Mouse (Mus musculus) midbrain, embryonic 15.5 days (tissue): Measurements from ENCODE around the gene Larp4b. TPM values are rescaled to one million over a fixed set of nuclear protein-coding genes. Genes with fewer than 3 reads are reported as not detected.
A peak's percentile ranks its signal among the peaks of the same experiment; 100 is the strongest.

Source experiments
- ATAC-seq: fragments of 200-750 bp; cut with Nextera tagmentation; replicated peaks from 2 replicates; pipeline ENCODE4 v1.8.0; 2017; ENCODE audit warnings: moderate TSS enrichment
- H3K27ac ChIP-seq: fragments of 300-500 bp; sonication (generic); 2 replicates; pipeline ENCODE4 v1.5.1; 2015; ENCODE audit warnings: mild to moderate bottlenecking, inconsistent platforms
- H3K27me3 ChIP-seq: fragments of 300-500 bp; sonication (generic); replicated peaks from 2 replicates; pipeline ENCODE4 v1.6.1; 2015; ENCODE audit warnings: inconsistent platforms
- H3K36me3 ChIP-seq: fragments of 300-500 bp; sonication (generic); replicated peaks from 2 replicates; pipeline ENCODE4 v1.6.1; 2015; ENCODE audit warnings: inconsistent platforms
- H3K4me1 ChIP-seq: fragments of 300-500 bp; sonication (generic); 2 replicates; pipeline ENCODE4 v1.6.1; 2015; ENCODE audit warnings: inconsistent platforms
- H3K4me2 ChIP-seq: fragments of 300-500 bp; sonication (generic); 2 replicates; pipeline ENCODE4 v1.6.1; 2015; ENCODE audit warnings: inconsistent platforms, mild to moderate bottlenecking, moderate library complexity
- H3K4me3 ChIP-seq: fragments of 300-500 bp; sonication (generic); 2 replicates; pipeline ENCODE4 v1.5.1; 2015; ENCODE audit warnings: mild to moderate bottlenecking, inconsistent platforms
- H3K9ac ChIP-seq: fragments of 300-500 bp; sonication (generic); 2 replicates; pipeline ENCODE4 v1.6.1; 2015; ENCODE audit warnings: mild to moderate bottlenecking, inconsistent platforms
- H3K9me3 ChIP-seq: fragments of 300-500 bp; sonication (generic); 2 replicates; pipeline ENCODE4 v1.6.1; 2016; ENCODE audit warnings: inconsistent platforms
- WGBS: fragments of 180-500 bp; shearing (Covaris S2); methylation state at CpG from one replicate; pipeline ENCODE4 v1.1.7; 2015; ENCODE audit warnings: mixed read lengths; 5-methylcytosine and 5-hydroxymethylcytosine counted together
- polyA plus RNA-seq: library from polyadenylated mRNA; unstranded; fragments of >200 nt; fragmentation: Nextera tagmentation; extraction: Ambion mirVana; gene quantifications from 2 replicates; pipeline ENCODE4 v1.2.1, GENCODE M21; 2015

The Larp4b gene
- polyA plus RNA-seq, 1 experiment from 2014 or later: 39.3 TPM

DNA sequence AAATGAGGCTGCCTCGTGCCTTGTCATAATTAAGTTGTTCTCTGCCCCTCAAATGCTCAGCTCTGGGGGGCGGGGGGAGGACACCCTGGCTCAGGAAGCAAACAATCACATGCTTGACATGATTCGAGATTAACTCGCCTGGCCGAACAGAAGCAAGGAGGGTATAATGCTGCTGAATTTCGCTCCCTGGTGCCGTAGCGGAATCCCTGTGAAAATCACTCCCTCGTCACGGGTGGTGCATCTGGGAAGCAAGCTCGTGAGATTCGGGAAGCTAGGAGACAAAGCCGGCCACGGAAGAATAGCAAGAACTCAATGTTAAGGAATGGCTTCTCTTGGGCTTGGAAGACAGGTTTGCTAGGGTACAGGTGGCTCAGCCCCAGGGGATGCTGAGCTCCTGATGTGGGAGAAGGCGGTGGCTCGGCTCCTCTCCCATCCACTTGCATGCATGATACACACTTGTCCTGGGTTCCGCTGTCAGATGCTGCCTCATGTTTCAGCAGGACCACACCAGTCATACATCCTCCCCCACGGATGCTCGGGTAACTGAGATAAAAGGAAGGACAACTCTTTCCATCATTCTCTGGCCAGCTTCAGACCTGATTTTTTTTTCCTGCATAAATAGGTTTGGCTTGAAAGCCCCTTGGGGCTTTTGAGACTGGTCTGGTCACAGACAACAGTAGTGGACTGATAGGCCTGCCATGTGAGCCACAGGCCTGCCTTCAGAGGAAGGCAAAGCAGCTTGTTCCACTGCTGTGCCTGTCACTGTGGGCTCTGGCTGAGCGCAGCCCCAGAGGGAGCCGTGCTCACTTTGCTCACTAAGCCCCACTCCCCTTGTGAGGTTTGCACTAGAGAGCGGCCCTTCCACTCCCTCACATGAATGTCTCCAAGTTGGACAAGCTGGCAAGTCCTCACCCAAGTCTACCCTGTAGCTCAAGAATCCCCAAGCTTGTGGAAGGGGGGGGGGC, 94.2 kb downstream of the Larp4b start:
- Histone ChIP-seq H3K4me1 (peaks cover 18% of the 10 kb centered on the region), H3K27me3 (no peaks in the 10 kb centered on the region; the same call in 1 of the 2 replicates), H3K9me3 (no peaks in the 10 kb centered on the region), H3K4me2 (peak overlapping the region; percentile 34), H3K27ac (0 out of 2 replicates have a peak overlapping the region, but pooled peaks have one; percentile 6), H3K4me3 (0 out of 2 replicates have a peak overlapping the region, but pooled peaks have one; percentile 4), H3K9ac (peak overlapping the region; percentile 20; the same call in 1 of the 2 replicates), H3K36me3 (no peaks in the 10 kb centered on the region)
- 21% methylated on average over 22 of the region's 22 CpGs for WGBS
- peak; percentile 44 for ATAC-seq

DNA sequence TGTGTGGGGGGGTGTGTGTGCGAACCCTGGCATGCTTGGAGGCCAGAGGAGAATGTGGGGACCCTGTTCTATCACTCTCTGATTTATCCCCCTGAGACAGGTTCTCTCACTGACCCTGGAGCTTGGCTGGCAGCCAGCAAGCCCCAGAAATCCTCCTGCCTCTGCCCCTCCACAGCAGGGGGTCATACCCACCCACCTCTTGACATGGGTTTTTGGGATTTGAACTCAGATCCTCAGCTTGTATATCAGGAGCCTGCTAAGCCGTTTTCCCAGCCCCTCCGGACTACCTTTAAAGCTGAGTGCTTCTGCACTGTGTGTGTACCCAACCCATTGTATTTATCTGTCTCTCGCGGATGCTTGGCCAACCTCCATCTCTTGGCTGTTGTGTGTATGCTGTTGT, 95.8 kb downstream of the Larp4b start:
- no peaks in the 10 kb centered on the region for H3K36me3 ChIP-seq
- no peak for ATAC-seq
- no peaks in the 10 kb centered on the region; the same call in 1 of the 2 replicates for H3K27me3 ChIP-seq
- no peaks in the 10 kb centered on the region for H3K9me3 ChIP-seq
- peaks cover 18% of the 10 kb centered on the region for H3K4me1 ChIP-seq
- H3K4me2 ChIP-seq: no peak overlapping the region
- WGBS: 83% methylated on average over 5 of the region's 5 CpGs
- H3K4me3 ChIP-seq: no peak overlapping the region
- no peak overlapping the region for H3K9ac ChIP-seq
- H3K27ac ChIP-seq: no peak overlapping the region

DNA sequence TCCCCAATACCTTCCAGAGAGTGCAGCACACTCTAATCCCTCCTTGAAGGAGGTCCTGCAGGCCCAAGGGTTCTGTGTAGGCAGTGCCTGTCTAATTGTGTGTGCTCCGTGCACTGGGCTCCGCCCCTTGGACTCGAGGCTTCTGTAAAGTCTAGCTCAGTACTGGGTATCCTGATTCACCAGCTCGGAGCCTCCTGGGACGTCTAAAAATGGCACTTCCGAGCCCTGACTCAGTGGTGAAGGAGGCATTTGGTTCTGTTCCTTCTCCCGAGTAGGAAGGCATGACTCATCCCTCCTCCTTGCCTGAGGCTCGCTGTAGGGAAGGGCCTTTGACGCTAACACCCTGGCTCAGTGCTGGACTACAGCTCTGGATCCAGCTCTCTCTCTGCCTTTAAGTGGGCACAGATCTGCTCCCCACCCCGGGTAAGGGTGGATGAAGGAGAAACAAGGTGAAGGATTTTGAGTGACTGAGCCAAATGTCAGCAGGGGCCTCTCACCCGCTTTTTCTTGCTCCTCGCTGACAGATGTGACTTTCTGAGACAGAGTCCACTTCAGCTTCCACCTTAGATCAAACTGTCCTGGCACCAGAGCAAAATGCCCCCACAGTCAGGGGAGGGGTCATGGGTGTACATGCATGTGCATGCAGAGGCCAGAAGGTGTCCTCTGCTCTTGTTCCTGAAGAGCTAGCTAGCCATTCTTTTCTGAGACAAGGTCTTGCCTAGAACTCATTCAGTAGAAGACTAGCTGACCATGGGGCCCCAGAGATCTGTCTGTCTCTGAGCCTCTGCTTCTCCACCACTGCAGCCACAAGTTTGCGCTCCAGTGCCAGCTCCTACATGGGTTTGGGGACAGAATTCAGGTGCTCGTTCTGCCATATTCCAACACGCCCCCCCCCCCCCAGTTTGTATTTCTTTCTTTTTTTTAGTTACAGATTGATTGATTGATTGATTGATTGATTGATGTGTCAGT, 97.8 kb downstream of the Larp4b start:
- H3K4me2 ChIP-seq: no peak overlapping the region
- no peak overlapping the region for H3K9ac ChIP-seq
- H3K9me3 ChIP-seq: no peaks in the 10 kb centered on the region
- no peaks in the 10 kb centered on the region for H3K36me3 ChIP-seq
- no peak overlapping the region for H3K27ac ChIP-seq
- ATAC-seq: peak; percentile 32; the same call in 1 of the 2 replicates
- no peaks in the 10 kb centered on the region; the same call in 1 of the 2 replicates for H3K27me3 ChIP-seq
- H3K4me1 ChIP-seq: peaks cover 18% of the 10 kb centered on the region
- 42% methylated on average over 15 of the region's 15 CpGs for WGBS
- no peak overlapping the region for H3K4me3 ChIP-seq

DNA sequence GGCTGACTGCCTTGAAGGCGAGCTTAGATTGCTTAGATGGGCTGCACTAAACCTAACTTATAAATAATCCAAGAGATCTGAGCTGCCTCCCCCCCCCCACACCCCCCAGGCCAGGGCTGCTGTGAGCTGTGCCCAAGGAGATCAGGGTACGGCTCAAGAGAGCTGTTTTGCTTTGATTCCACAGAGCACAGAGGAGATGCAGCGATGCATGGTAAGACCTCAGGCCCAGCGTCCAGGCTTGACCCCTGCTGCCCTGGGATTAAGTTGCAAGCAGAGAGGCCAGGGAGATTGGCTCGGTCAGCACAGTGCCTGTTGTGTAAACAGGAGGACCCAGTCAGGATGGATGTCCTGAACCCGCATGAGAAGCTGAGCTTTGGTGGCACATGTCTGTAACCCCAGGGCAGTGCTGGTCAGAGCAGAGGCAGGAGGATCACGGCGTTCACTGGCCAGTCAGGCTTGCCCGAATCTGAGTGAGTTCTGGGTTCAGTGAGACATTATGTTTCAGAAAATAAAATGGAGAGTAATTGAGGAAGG, 99.2 kb downstream of the Larp4b start:
- no peak overlapping the region for H3K4me3 ChIP-seq
- H3K27ac ChIP-seq: no peak overlapping the region
- no peaks in the 10 kb centered on the region for H3K36me3 ChIP-seq
- H3K27me3 ChIP-seq: no peaks in the 10 kb centered on the region
- H3K9me3 ChIP-seq: no peaks in the 10 kb centered on the region
- H3K4me1 ChIP-seq: peaks cover 9% of the 10 kb centered on the region
- 19% methylated on average over 9 of the region's 9 CpGs for WGBS
- H3K9ac ChIP-seq: no peak overlapping the region
- no peak for ATAC-seq
- H3K4me2 ChIP-seq: no peak overlapping the region

DNA sequence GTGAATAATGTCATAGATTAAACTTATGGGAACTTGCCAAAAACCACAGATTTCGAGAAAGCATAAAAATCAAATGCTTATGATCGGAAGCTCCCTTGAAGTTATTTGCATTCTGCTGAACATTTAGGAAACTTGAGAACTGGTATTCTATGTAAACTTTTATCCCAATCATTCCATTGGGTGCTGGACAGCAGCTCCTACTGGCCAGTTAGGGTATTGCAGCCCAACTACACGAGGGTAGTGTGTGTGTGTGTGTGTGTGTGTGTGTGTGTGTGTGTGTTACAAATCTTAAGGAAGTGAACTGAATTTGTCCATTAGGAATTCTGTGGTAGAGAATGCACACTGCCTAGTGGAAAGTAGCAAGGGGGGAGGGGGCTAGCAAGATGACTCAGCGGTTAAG, 101.0 kb downstream of the Larp4b start:
- Histone ChIP-seq H3K4me2 (no peak overlapping the region), H3K9me3 (no peaks in the 10 kb centered on the region), H3K4me1 (0 out of 2 replicates have a peak, but pooled peaks cover 8% of the 10 kb centered on the region), H3K27ac (no peak overlapping the region), H3K27me3 (no peaks in the 10 kb centered on the region), H3K4me3 (no peak overlapping the region), H3K9ac (no peak overlapping the region), H3K36me3 (no peaks in the 10 kb centered on the region)
- no peak for ATAC-seq
- 83% methylated on average over 4 of the region's 4 CpGs for WGBS

DNA sequence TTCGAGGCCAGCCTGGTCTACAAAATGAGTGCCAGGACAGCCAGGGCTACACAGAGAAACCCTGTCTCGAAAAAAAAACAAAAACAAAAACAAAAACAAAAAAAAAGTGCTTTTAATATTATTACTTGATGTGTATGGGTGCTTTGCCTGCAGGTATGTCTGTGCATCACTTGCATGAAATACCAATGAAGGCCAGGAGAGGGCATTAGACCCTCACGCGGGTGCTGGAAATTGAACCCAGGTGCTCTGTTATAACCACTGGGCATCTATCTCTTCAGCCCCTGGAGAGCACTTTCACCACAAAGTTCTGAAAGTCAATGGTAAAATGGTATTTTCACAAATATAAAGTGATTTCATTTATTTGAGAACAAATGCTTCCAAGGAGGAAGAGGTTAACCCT, 101.9 kb downstream of the Larp4b start:
- Histone ChIP-seq H3K36me3 (no peaks in the 10 kb centered on the region), H3K4me2 (no peak overlapping the region), H3K9ac (no peak overlapping the region), H3K4me3 (no peak overlapping the region), H3K27ac (no peak overlapping the region), H3K27me3 (no peaks in the 10 kb centered on the region), H3K4me1 (0 out of 2 replicates have a peak, but pooled peaks cover 8% of the 10 kb centered on the region), H3K9me3 (no peaks in the 10 kb centered on the region)
- WGBS: 73% methylated on average over 4 of the region's 4 CpGs
- ATAC-seq: no peak

DNA sequence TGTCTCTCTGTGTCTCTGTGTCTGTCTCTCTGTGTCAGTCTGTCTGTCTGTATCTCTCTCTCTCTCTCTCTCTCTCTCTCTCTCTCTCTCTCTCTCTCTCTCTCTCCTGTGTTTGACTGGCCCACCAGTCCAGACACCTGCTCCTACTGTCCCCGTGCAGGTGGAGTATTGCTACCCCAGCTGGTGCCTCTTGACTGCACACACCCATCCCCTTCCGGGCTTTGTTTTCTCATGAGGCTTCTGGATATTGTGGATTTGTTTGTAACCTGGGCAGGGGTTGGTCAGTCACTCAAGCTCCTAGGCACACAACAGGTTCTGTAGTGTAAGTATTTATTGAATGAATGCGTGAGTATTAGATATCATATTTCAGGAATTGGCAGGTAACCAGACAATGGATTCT, 104.4 kb downstream of the Larp4b start:
- Histone ChIP-seq H3K27me3 (no peaks in the 10 kb centered on the region), H3K36me3 (no peaks in the 10 kb centered on the region), H3K9ac (no peak overlapping the region), H3K27ac (no peak overlapping the region), H3K9me3 (no peaks in the 10 kb centered on the region), H3K4me3 (no peak overlapping the region), H3K4me2 (no peak overlapping the region), H3K4me1 (0 out of 2 replicates have a peak, but pooled peaks cover 3% of the 10 kb centered on the region)
- no peak for ATAC-seq
- WGBS: 86% methylated on average over 3 of the region's 3 CpGs

DNA sequence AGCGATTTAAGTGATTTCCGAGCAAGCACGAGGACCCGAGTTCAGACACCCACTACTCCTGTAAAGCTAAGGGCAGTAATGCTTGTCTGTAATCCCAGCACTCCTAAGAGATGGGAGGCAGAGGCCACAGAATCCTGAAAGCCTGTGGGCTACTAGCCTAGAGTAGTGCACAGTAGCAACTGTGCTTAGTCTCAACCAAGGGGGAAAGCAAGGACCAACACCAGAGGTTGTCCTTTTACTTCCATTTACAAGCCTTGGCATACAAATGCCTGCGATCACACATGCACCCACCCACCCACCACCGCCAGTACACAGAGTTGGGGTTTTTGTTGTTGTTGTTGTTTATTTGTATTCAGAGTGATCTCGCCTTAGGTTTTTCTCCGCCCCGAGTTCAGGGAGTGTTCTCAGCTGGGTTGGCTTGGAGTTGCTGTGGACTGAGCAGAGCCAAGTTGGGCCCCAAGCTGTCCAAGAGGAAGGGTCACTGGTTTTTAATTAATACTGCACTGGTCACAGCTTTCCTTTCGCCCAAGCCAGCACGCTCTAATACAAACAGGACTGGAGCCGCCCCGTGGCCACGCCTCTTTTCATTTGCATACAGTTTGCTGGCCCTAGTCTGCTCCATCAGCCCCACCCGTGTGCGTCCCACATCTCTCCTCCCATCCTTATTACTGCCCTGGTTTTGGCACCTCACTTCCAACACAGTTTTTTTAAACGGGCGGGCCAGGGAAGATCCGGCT, 105.2 kb downstream of the Larp4b start:
- Histone ChIP-seq H3K4me1 (0 out of 2 replicates have a peak, but pooled peaks cover 3% of the 10 kb centered on the region), H3K9me3 (no peaks in the 10 kb centered on the region), H3K36me3 (no peaks in the 10 kb centered on the region), H3K4me2 (peak overlapping the region; percentile 28), H3K4me3 (no peak overlapping the region), H3K27ac (no peak overlapping the region), H3K27me3 (no peaks in the 10 kb centered on the region), H3K9ac (no peak overlapping the region)
- WGBS: 40% methylated on average over 19 of the region's 19 CpGs
- peak; percentile 74 for ATAC-seq

DNA sequence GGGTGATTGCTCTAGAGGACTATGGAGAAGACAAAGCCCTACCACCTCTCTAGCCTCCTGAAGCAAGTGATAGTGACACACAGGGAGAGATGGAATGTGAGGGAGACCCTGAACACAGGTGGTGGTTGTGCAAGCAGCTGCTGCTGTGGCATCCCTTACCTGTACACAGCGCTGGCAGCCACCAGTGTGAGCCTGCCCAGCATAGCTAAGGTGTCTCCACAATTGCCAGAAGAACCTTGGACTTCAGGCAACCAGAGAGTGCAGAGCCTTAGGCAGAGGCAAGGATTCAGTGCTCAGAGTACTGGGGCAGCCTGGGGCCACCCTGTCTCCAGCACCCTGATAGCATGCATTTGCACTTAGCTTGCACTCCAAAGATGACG, 105.8 kb downstream of the Larp4b start:
- Histone ChIP-seq H3K27ac (no peak overlapping the region), H3K4me3 (no peak overlapping the region), H3K36me3 (no peaks in the 10 kb centered on the region), H3K9ac (no peak overlapping the region), H3K27me3 (no peaks in the 10 kb centered on the region), H3K4me1 (0 out of 2 replicates have a peak, but pooled peaks cover 3% of the 10 kb centered on the region), H3K9me3 (no peaks in the 10 kb centered on the region), H3K4me2 (peak overlapping the region; percentile 28; the same call in 1 of the 2 replicates)
- ATAC-seq: peak; percentile 50; the same call in 1 of the 2 replicates
- 50% methylated on average over 2 of the region's 2 CpGs for WGBS

DNA sequence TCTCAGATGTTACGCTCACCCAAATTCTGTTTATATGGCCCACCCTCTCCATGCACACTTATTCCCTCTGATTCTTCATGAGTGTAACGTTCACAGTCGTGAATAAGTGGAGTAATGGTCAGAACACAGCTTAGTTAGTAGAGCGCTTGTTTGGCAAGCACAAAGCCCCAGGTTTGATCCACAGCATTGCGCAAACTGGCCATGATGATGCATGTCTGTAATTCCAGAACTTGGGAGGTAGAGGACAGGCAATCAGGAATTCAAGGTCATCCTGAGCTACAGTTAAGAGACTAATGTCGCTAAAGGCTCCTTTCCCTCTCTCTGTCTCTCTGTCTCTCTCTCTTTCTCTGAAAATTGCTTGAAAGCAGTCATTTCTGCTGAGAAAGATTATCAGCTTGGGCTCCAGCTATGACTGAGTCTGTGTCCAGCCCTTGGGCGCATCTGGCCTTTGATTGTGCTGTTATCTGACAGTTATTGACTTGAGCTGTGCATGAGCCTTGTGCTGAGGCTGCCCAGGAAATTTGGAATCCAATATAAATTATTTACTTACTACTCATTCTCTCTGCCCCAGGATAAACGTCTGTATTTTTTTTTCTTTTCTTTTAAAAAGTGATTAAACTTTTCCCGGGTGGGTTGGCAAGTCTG, 129.2 kb downstream of the Larp4b start:
- peak; percentile 67; the same call in 1 of the 2 replicates for ATAC-seq
- Histone ChIP-seq H3K4me1 (no peaks in the 10 kb centered on the region), H3K9ac (no peak overlapping the region), H3K27ac (no peak overlapping the region), H3K4me3 (no peak overlapping the region), H3K9me3 (no peaks in the 10 kb centered on the region), H3K4me2 (no peak overlapping the region), H3K27me3 (no peaks in the 10 kb centered on the region; the same call in 1 of the 2 replicates), H3K36me3 (no peaks in the 10 kb centered on the region)
- 79% methylated on average over 9 of the region's 9 CpGs for WGBS
